Mouse (Mus musculus) liver, embryonic 14.5 days (tissue): ENCODE measurements around the gene Lrfn4. TPM values are rescaled to one million over a fixed set of nuclear protein-coding genes. Genes with fewer than 3 reads are reported as not detected.
A peak's percentile ranks its signal among the peaks of the same experiment; 100 is the strongest.

ENCODE experiments used
- ATAC-seq: fragments of 200-750 bp; cut with Nextera tagmentation; 2 replicates; pipeline ENCODE4 v1.8.0; 2017; ENCODE audit warnings: moderate number of reproducible peaks, mild to moderate bottlenecking, moderate library complexity; ENCODE audit not compliant: insufficient read depth
- DNase-seq, 3 experiments: peaks; one replicate each; pipeline ENCODE4 v3.0.0-alpha.2; 2012 to 2013; ENCODE audit warnings: low read depth in 3 of 3, low spot score in 3 of 3
- H3K27ac ChIP-seq: fragments of 300-500 bp; sonication (generic); 2 replicates; pipeline ENCODE4 v1.5.1; 2014; ENCODE audit warnings: moderate library complexity, mild to moderate bottlenecking, control low read depth, inconsistent platforms
- H3K27me3 ChIP-seq: fragments of 300-500 bp; sonication (generic); 2 replicates; pipeline ENCODE4 v1.6.1; 2014; ENCODE audit warnings: mild to moderate bottlenecking, low read length, moderate library complexity; ENCODE audit not compliant: control insufficient read depth, insufficient read depth
- H3K36me3 ChIP-seq: fragments of 300-500 bp; sonication (generic); replicated peaks from 2 replicates; pipeline ENCODE4 v1.6.1; 2014; ENCODE audit warnings: low read depth; ENCODE audit not compliant: control insufficient read depth, insufficient read depth
- H3K4me1 ChIP-seq, 2 experiments: fragments of 200-500 bp in 1 of 2; fragments of 300-500 bp in 1 of 2; sonication (generic) in 1 of 2; replicated peaks; 2 replicates each; pipeline ENCODE4 v1.6.1; 2012 to 2014; ENCODE audit warnings: antibody characterized with exemption in 1 of 2, inconsistent platforms in 1 of 2, low read length in 1 of 2; ENCODE audit not compliant: control insufficient read depth in 2 of 2, insufficient read depth in 2 of 2
- H3K4me2 ChIP-seq: fragments of 300-500 bp; sonication (generic); 2 replicates; pipeline ENCODE4 v1.6.1; 2014; ENCODE audit warnings: low read depth, mild to moderate bottlenecking, control low read depth, moderate library complexity
- H3K4me3 ChIP-seq, 2 experiments: fragments of 200-500 bp in 1 of 2; fragments of 300-500 bp in 1 of 2; sonication (generic) in 1 of 2; 2 replicates each; pipeline ENCODE4 v1.5.1; 2012 to 2014; ENCODE audit warnings: low read depth in 2 of 2, low read length in 2 of 2, mild to moderate bottlenecking in 2 of 2, control low read depth in 1 of 2, inconsistent platforms in 1 of 2, moderate library complexity in 1 of 2; ENCODE audit not compliant: insufficient read depth in 1 of 2
- H3K9ac ChIP-seq: fragments of 300-500 bp; sonication (generic); replicated peaks from 2 replicates; pipeline ENCODE4 v1.6.1; 2014; ENCODE audit warnings: mild to moderate bottlenecking, control low read depth, moderate library complexity
- H3K9me3 ChIP-seq: fragments of 300-500 bp; sonication (generic); 2 replicates; pipeline ENCODE4 v1.6.1; 2016; ENCODE audit warnings: low read length, mixed read lengths; ENCODE audit not compliant: control insufficient read depth
- CTCF ChIP-seq: IDR thresholded peaks from 2 replicates; pipeline ENCODE4 v1.5.1; 2016; ENCODE audit warnings: antibody characterized with exemption, low read depth, control low read depth
- EP300 ChIP-seq: IDR thresholded peaks from 2 replicates; pipeline ENCODE4 v1.6.1; 2016; ENCODE audit warnings: antibody characterized with exemption, low read depth
- WGBS: fragments of 180-500 bp; shearing (Covaris S2); extraction: QIAGEN DNeasy Blood & Tissue Kit; methylation state at CpG from one replicate; pipeline ENCODE4 v1.1.7; 2014; ENCODE audit not compliant: insufficient replicate concordance; 5-methylcytosine and 5-hydroxymethylcytosine counted together
- polyA plus RNA-seq, 2 experiments: library from polyadenylated mRNA; depleted of rRNA in 1 of 2; stranded (reverse) in 1 of 2; unstranded in 1 of 2; fragments of >200 nt; fragmentation: Nextera tagmentation in 1 of 2; extraction: Ambion mirVana in 1 of 2; gene quantifications; 2 replicates each; pipeline versions ENCODE4 v1.2.1 to v1.2.3; 2012 to 2014

Gene Lrfn4
- polyA plus RNA-seq, 2 experiments, result 0.42 to 2.1 TPM

DNA sequence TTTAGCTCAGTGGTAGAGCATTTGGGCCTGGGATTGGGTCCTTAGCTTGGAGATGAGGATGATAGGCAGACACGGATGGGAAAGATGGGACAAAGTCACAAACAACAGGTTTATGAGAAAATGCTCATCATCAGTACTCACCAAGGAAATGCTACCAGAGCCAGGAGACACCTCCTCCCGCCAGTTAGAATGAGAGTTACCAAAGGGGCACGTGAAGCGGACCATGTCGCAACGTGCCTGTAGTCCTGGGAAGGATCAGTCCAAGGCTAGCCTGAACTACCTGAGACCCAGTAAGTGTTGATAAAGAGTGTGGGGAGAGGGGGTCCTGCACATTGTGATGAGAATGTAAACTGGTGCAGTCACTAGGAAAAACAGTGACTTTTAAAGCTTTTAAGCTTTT lies 44.7 kb downstream of the Lrfn4 start:
- H3K4me1 ChIP-seq, result peaks cover 62 to 64% of the 10 kb centered on the region in 2 experiments
- peak overlapping the region; percentile 31; the same call in 1 of the 2 replicates for H3K9ac ChIP-seq
- H3K36me3 ChIP-seq, result no peaks in the 10 kb centered on the region
- no peak for TF ChIP-seq EP300
- TF ChIP-seq CTCF, result no peak
- WGBS, result 88% methylated on average over 6 of the region's 6 CpGs
- no peak overlapping the region for H3K4me2 ChIP-seq
- no peaks in the 10 kb centered on the region for H3K9me3 ChIP-seq
- ATAC-seq (no peak), DNase-seq (no peak)
- H3K4me3 ChIP-seq, result no peak overlapping the region
- no peaks in the 10 kb centered on the region for H3K27me3 ChIP-seq
- H3K27ac ChIP-seq, result peak overlapping the region; percentile 100

DNA sequence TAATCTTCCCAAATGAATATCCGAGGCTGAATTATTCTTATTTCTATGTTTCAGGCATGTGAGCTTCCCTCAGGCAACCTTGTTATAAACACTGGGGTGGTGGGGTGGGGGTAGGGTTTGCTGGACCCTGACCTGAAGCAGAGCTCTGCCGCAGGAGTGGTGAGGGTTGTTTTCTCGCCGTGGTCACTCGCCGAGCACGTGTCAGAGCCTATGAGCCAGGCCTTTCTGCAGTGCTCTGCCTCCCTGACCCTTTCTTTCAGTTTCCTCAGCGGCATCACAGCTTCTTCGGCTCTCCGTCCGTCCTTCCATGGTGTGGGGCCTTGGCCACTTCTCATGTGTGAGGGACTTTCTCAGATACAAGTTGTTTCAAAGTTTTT lies 45.2 kb downstream of the Lrfn4 start:
- H3K36me3 ChIP-seq, result no peaks in the 10 kb centered on the region
- H3K4me1 ChIP-seq, result peaks cover 64 to 65% of the 10 kb centered on the region in 2 experiments
- no peaks in the 10 kb centered on the region for H3K9me3 ChIP-seq
- no peak for TF ChIP-seq CTCF
- no peak for TF ChIP-seq EP300
- H3K4me3 ChIP-seq, result no peak overlapping the region
- WGBS, result 88% methylated on average over 11 of the region's 11 CpGs
- peak overlapping the region; percentile 31; the same call in 1 of the 2 replicates for H3K9ac ChIP-seq
- ATAC-seq (no peak), DNase-seq (no peak)
- H3K27me3 ChIP-seq, result no peaks in the 10 kb centered on the region
- H3K27ac ChIP-seq, result peak overlapping the region; percentile 100
- H3K4me2 ChIP-seq, result no peak overlapping the region

DNA sequence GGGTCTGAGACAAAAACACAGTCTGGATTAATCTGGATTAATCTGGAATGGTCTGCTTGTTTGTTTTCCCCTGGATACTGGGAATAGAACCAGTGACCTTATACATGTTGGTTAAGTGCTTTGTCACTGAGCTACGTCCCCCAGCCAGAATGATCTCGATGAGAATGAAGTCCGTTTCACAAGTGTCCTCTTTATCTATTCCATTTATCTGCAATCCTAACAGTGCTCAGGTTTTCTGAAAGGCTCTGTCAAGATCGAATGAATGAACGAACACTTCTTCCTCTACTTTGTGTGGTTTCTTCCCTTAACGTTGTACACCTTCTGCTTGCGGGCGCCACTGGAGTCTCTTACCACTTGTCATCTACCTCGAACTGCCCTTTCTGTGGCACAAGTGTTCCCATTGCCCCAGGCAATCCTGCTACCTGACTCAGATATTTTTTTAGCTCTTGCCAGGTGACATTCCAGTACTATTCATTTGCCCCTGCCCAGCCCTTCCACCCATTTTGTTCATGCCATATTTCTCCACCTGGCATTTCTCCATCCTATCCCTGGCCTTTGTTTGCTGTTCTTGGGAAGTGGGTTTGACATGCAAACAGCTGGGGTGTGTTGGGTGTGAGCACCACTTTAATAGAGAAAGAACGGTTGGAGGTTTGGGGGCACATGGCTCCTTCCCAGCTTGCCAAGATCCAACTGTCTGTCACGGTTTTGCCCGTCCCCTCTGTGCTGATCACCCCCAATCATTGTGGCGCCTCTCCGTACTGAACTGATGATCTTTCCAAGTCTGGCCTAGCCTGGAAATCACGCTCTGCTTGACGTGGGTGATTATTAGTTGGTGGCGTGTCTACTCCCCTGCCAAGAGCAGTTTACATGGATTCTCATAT lies 45.9 kb downstream of the Lrfn4 start:
- ATAC-seq (no peak), DNase-seq (no peak)
- H3K9ac ChIP-seq, result peak overlapping the region; percentile 71

DNA sequence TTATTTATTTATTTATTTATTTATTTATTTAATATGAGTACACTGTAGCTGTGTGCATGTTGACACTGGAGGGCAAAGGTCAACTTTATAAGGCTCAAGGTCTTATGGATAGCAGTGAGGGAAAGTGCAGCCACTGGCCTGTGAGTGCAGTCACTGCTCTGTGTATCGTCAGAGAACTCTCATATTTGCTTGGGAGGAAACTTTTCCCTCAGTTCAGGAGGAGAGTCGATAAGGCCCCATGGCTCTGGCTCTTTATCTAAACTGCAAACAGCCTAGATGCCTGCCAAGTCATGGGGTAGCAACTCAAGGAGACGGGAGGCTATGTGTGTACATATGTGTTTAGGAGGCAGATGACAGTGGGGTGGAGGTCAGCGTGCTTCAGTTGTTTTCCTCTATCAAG lies 46.6 kb downstream of the Lrfn4 start:
- Histone ChIP-seq H3K27me3 (no peaks in the 10 kb centered on the region), H3K36me3 (no peaks in the 10 kb centered on the region), H3K4me1 (peaks cover 73 to 74% of the 10 kb centered on the region in 2 experiments), H3K9me3 (no peaks in the 10 kb centered on the region), H3K27ac (peak overlapping the region; percentile 100), H3K9ac (peak overlapping the region; percentile 71), H3K4me3 (peak overlapping the region in 1 of 2 experiments; percentile 20; a peak in 1 of 4 replicates), H3K4me2 (peak overlapping the region; percentile 69)
- ATAC-seq (peak; percentile 88), DNase-seq (peak; percentile 80 to 85 (median 83))
- TF ChIP-seq CTCF, result no peak
- TF ChIP-seq EP300, result peak; percentile 85
- WGBS, result 6% methylated on average over 4 of the region's 4 CpGs

More for the DNA sequence above, 45.9 kb downstream of the Lrfn4 start:
- H3K4me3 ChIP-seq, result peak overlapping the region in 1 of 2 experiments; percentile 20; a peak in 1 of 4 replicates
- H3K27ac ChIP-seq, result peak overlapping the region; percentile 100
- TF ChIP-seq CTCF (no peak), EP300 (no peak)
- no peaks in the 10 kb centered on the region for H3K9me3 ChIP-seq
- H3K4me1 ChIP-seq, result peaks cover 68% of the 10 kb centered on the region in 2 experiments
- peak overlapping the region; percentile 69 for H3K4me2 ChIP-seq
- 72% methylated on average over 17 of the region's 17 CpGs for WGBS
- H3K36me3 ChIP-seq, result no peaks in the 10 kb centered on the region
- H3K27me3 ChIP-seq, result no peaks in the 10 kb centered on the region

DNA sequence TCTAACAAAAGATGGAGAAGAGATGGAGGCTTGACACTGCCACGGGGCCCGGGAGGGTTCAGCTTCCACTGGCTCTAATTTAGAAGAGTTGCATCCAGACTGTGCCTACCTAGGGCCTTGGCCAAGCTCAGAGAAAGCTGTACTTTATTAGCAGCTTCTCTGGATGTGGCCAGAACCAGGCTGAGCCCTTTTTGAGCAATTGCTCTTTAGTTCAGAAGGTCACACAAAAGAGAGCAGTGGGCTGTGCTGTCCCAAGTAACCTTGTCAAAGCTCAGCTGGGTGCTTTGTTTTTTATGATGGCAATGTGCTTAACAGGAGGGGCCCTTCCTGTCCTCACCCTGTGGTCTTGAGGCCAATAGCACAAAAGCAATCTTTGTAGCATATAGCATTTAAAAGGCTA lies 47.8 kb downstream of the Lrfn4 start:
- ATAC-seq, result no peak
- no peaks in the 10 kb centered on the region for H3K27me3 ChIP-seq
- DNase-seq, result no peak
- H3K4me1 ChIP-seq, result peaks cover 82 to 84% of the 10 kb centered on the region in 2 experiments
- TF ChIP-seq CTCF (no peak), EP300 (no peak)
- peak overlapping the region; percentile 27; the same call in 1 of the 2 replicates for H3K4me2 ChIP-seq
- H3K9ac ChIP-seq, result peak overlapping the region; percentile 71
- WGBS, result 41% methylated on average over 2 of the region's 2 CpGs
- H3K36me3 ChIP-seq, result no peaks in the 10 kb centered on the region
- no peaks in the 10 kb centered on the region for H3K9me3 ChIP-seq
- H3K27ac ChIP-seq, result peak overlapping the region; percentile 100
- no peak overlapping the region for H3K4me3 ChIP-seq
